Mouse (Mus musculus): ENCODE data around the gene Gm4307.
"Not testable (repeated sequence)": the region's sequence is repeated elsewhere in the genome, so short reads cannot be mapped to it uniquely, and the experiment has no call there.

- TF ChIP-seq ZC3H11A (IDR thresholded peaks at IDR 0.05; ENCODE audit: low read depth, low read length); POLR2AphosphoS2 (IDR thresholded peaks at IDR 0.05; ENCODE audit: low read length); CTCF (IDR thresholded peaks at IDR 0.05 in 2 of 3, conservative IDR thresholded peaks at IDR 0.05 in 1 of 3; ENCODE audit: control insufficient read depth in 1 of 3, insufficient read depth in 1 of 3, low read depth in 2 of 3, low read length in 3 of 3, poor library complexity in 1 of 3, severe bottlenecking in 1 of 3); POLR2A (IDR thresholded peaks at IDR 0.05; ENCODE audit: control insufficient read depth in 1 of 2, insufficient read depth in 1 of 2, low read depth in 1 of 2, low read length in 2 of 2, poor library complexity in 1 of 2); EP300 (IDR thresholded peaks at IDR 0.05; ENCODE audit: low read depth in 1 of 2, low read length in 2 of 2): not testable (repeated sequence)
These were observed at the start of gene Gm4307 for GRCm38 (mm10) chr10:100361038-100361437.
